Mouse (Mus musculus) c-Kit-positive CD71-positive TER-119-negative erythroid progenitor cells, embryonic 14.5 days (primary cell): Measurements from ENCODE around the gene Ak7.

ENCODE experiments used
- DNase-seq: peaks from one replicate; pipeline ENCODE4 v3.0.0-alpha.2; 2013; ENCODE audit warnings: low read depth

The Ak7 gene

GRCm38 (mm10) chr12:105786113-105786512, 80.3 kb downstream of the Ak7 start:
- DNase-seq = no peak

GRCm38 (mm10) chr12:105787626-105788025, 81.8 kb downstream of the Ak7 start:
- no peak for DNase-seq

- DNase-seq = no peak
These were observed 84.1 kb downstream of the Ak7 start for GRCm38 (mm10) chr12:105789885-105790284.

- DNase-seq = no peak
These were observed 89.1 kb downstream of the Ak7 start for GRCm38 (mm10) chr12:105794896-105795295.

- DNase-seq = no peak
These were observed 92.2 kb downstream of the Ak7 start for GRCm38 (mm10) chr12:105798001-105798400.

GRCm38 (mm10) chr12:105805790-105806189, 100.0 kb downstream of the Ak7 start:
- DNase-seq = no peak

GRCm38 (mm10) chr12:105806205-105806604, 100.4 kb downstream of the Ak7 start:
- no peak for DNase-seq

GRCm38 (mm10) chr12:105807416-105807815, 101.6 kb downstream of the Ak7 start:
- no peak for DNase-seq

GRCm38 (mm10) chr12:105808945-105809344, 103.2 kb downstream of the Ak7 start:
- DNase-seq = no peak

GRCm38 (mm10) chr12:105810608-105811007, 104.8 kb downstream of the Ak7 start:
- DNase-seq = peak; percentile 32

GRCm38 (mm10) chr12:105813957-105814356, 108.2 kb downstream of the Ak7 start:
- no peak for DNase-seq

- DNase-seq = no peak
These were observed 117.7 kb downstream of the Ak7 start for GRCm38 (mm10) chr12:105823472-105823871.

- peak; percentile 62 for DNase-seq
These were observed 119.0 kb downstream of the Ak7 start for GRCm38 (mm10) chr12:105824743-105825142.

GRCm38 (mm10) chr12:105825266-105825665, 119.5 kb downstream of the Ak7 start:
- DNase-seq = no peak
